Mouse (Mus musculus): Measurements from ENCODE around the gene Armc12. TPM values are rescaled to one million over a fixed set of nuclear protein-coding genes. Genes with fewer than 3 reads are reported as not detected.

Armc12 gene
- polyA plus RNA-seq, 1 experiment from 2014 or later = not detected

GRCm38 (mm10) chr17:28495832-28496231 lies 34.8 kb upstream of the Armc12 start:
- Histone ChIP-seq H3K9ac (ENCODE audit: low read depth, low read length) (no peak overlapping the region), H3K4me1 (ENCODE audit: control insufficient read depth, low read depth, low read length) (no peaks in the 10 kb centered on the region), H3K4me2 (ENCODE audit: low read depth, low read length) (no peak overlapping the region), H3K4me3 (ENCODE audit: low read depth, low read length) (no peak overlapping the region), H3K9me3 (replicated peaks; ENCODE audit: control insufficient read depth, low read length) (no peaks in the 10 kb centered on the region), H3K36me3 (ENCODE audit: control insufficient read depth, insufficient read depth) (no peaks in the 10 kb centered on the region), H3K27me3 (ENCODE audit: control insufficient read depth, insufficient read depth, low read depth, low read length) (no peaks in the 10 kb centered on the region), H3K27ac (ENCODE audit: low read length) (no peak overlapping the region)
- no peak for ATAC-seq (ENCODE audit: low read depth)
- WGBS (ENCODE audit: insufficient replicate concordance) = 72% methylated on average over 8 of the region's 8 CpGs

- H3K4me2 ChIP-seq (ENCODE audit: low read depth, low read length) = no peak overlapping the region
- no peaks in the 10 kb centered on the region for H3K9me3 ChIP-seq (replicated peaks; ENCODE audit: control insufficient read depth, low read length)
- H3K27me3 ChIP-seq (ENCODE audit: control insufficient read depth, insufficient read depth, low read depth, low read length) = no peaks in the 10 kb centered on the region
- ATAC-seq (ENCODE audit: low read depth) = no peak
- no peaks in the 10 kb centered on the region for H3K4me1 ChIP-seq (ENCODE audit: control insufficient read depth, low read depth, low read length)
- no peak overlapping the region for H3K9ac ChIP-seq (ENCODE audit: low read depth, low read length)
- H3K4me3 ChIP-seq (ENCODE audit: low read depth, low read length) = no peak overlapping the region
- 55% methylated on average over 2 of the region's 2 CpGs for WGBS (ENCODE audit: insufficient replicate concordance)
- no peaks in the 10 kb centered on the region for H3K36me3 ChIP-seq (ENCODE audit: control insufficient read depth, insufficient read depth)
- no peak overlapping the region for H3K27ac ChIP-seq (ENCODE audit: low read length)
These were observed 31.4 kb upstream of the Armc12 start for GRCm38 (mm10) chr17:28499190-28499589.

GRCm38 (mm10) chr17:28500465-28500864 lies 30.1 kb upstream of the Armc12 start:
- 43% methylated on average over 3 of the region's 3 CpGs for WGBS (ENCODE audit: insufficient replicate concordance)
- no peak overlapping the region for H3K4me3 ChIP-seq (ENCODE audit: low read depth, low read length)
- H3K36me3 ChIP-seq (ENCODE audit: control insufficient read depth, insufficient read depth) = no peaks in the 10 kb centered on the region
- H3K27me3 ChIP-seq (ENCODE audit: control insufficient read depth, insufficient read depth, low read depth, low read length) = no peaks in the 10 kb centered on the region
- no peak overlapping the region for H3K4me2 ChIP-seq (ENCODE audit: low read depth, low read length)
- no peaks in the 10 kb centered on the region for H3K9me3 ChIP-seq (replicated peaks; ENCODE audit: control insufficient read depth, low read length)
- ATAC-seq (ENCODE audit: low read depth) = no peak
- no peak overlapping the region for H3K9ac ChIP-seq (ENCODE audit: low read depth, low read length)
- H3K27ac ChIP-seq (ENCODE audit: low read length) = no peak overlapping the region
- no peaks in the 10 kb centered on the region for H3K4me1 ChIP-seq (ENCODE audit: control insufficient read depth, low read depth, low read length)

GRCm38 (mm10) chr17:28502196-28502821 lies 28.3 kb upstream of the Armc12 start:
- H3K9me3 ChIP-seq (replicated peaks; ENCODE audit: control insufficient read depth, low read length) = no peaks in the 10 kb centered on the region
- H3K9ac ChIP-seq (ENCODE audit: low read depth, low read length) = no peak overlapping the region
- H3K27me3 ChIP-seq (ENCODE audit: control insufficient read depth, insufficient read depth, low read depth, low read length) = no peaks in the 10 kb centered on the region
- H3K4me2 ChIP-seq (ENCODE audit: low read depth, low read length) = no peak overlapping the region
- no peak overlapping the region for H3K4me3 ChIP-seq (ENCODE audit: low read depth, low read length)
- H3K36me3 ChIP-seq (ENCODE audit: control insufficient read depth, insufficient read depth) = no peaks in the 10 kb centered on the region
- no peak overlapping the region for H3K27ac ChIP-seq (ENCODE audit: low read length)
- no peaks in the 10 kb centered on the region for H3K4me1 ChIP-seq (ENCODE audit: control insufficient read depth, low read depth, low read length)
- WGBS (ENCODE audit: insufficient replicate concordance) = 27% methylated on average over 7 of the region's 7 CpGs
- ATAC-seq (ENCODE audit: low read depth) = no peak

GRCm38 (mm10) chr17:28504182-28504581 lies 26.4 kb upstream of the Armc12 start:
- ATAC-seq (ENCODE audit: low read depth) = no peak
- H3K4me3 ChIP-seq (ENCODE audit: low read depth, low read length) = no peak overlapping the region

GRCm38 (mm10) chr17:28505591-28505990 lies 25.0 kb upstream of the Armc12 start:
- H3K36me3 ChIP-seq (ENCODE audit: control insufficient read depth, insufficient read depth) = no peaks in the 10 kb centered on the region
- H3K27ac ChIP-seq (ENCODE audit: low read length) = no peak overlapping the region
- ATAC-seq (ENCODE audit: low read depth) = no peak
- no peaks in the 10 kb centered on the region for H3K9me3 ChIP-seq (replicated peaks; ENCODE audit: control insufficient read depth, low read length)
- 72% methylated on average over 4 of the region's 4 CpGs for WGBS (ENCODE audit: insufficient replicate concordance)
- no peak overlapping the region for H3K4me2 ChIP-seq (ENCODE audit: low read depth, low read length)
- H3K27me3 ChIP-seq (ENCODE audit: control insufficient read depth, insufficient read depth, low read depth, low read length) = no peaks in the 10 kb centered on the region
- H3K4me1 ChIP-seq (ENCODE audit: control insufficient read depth, low read depth, low read length) = no peaks in the 10 kb centered on the region; the same call in 1 of the 2 replicates
- no peak overlapping the region for H3K9ac ChIP-seq (ENCODE audit: low read depth, low read length)
- no peak overlapping the region for H3K4me3 ChIP-seq (ENCODE audit: low read depth, low read length)

More at GRCm38 (mm10) chr17:28504182-28504581, 26.4 kb upstream of the Armc12 start:
- 48% methylated on average over 6 of the region's 6 CpGs for WGBS (ENCODE audit: insufficient replicate concordance)
- Histone ChIP-seq H3K36me3 (ENCODE audit: control insufficient read depth, insufficient read depth) (no peaks in the 10 kb centered on the region), H3K9ac (ENCODE audit: low read depth, low read length) (no peak overlapping the region), H3K9me3 (replicated peaks; ENCODE audit: control insufficient read depth, low read length) (no peaks in the 10 kb centered on the region), H3K27ac (ENCODE audit: low read length) (no peak overlapping the region), H3K4me1 (ENCODE audit: control insufficient read depth, low read depth, low read length) (no peaks in the 10 kb centered on the region), H3K4me2 (ENCODE audit: low read depth, low read length) (no peak overlapping the region), H3K27me3 (ENCODE audit: control insufficient read depth, insufficient read depth, low read depth, low read length) (no peaks in the 10 kb centered on the region)

GRCm38 (mm10) chr17:28506895-28507294 lies 23.7 kb upstream of the Armc12 start:
- 37% methylated on average over 4 of the region's 5 CpGs for WGBS (ENCODE audit: insufficient replicate concordance)
- Histone ChIP-seq H3K4me2 (ENCODE audit: low read depth, low read length) (no peak overlapping the region), H3K27ac (ENCODE audit: low read length) (no peak overlapping the region), H3K4me1 (ENCODE audit: control insufficient read depth, low read depth, low read length) (peaks cover 6% of the 10 kb centered on the region), H3K36me3 (ENCODE audit: control insufficient read depth, insufficient read depth) (no peaks in the 10 kb centered on the region), H3K4me3 (ENCODE audit: low read depth, low read length) (no peak overlapping the region), H3K9me3 (replicated peaks; ENCODE audit: control insufficient read depth, low read length) (no peaks in the 10 kb centered on the region), H3K9ac (ENCODE audit: low read depth, low read length) (no peak overlapping the region), H3K27me3 (ENCODE audit: control insufficient read depth, insufficient read depth, low read depth, low read length) (no peaks in the 10 kb centered on the region)
- no peak for ATAC-seq (ENCODE audit: low read depth)

GRCm38 (mm10) chr17:28507496-28507895 lies 23.1 kb upstream of the Armc12 start:
- 17% methylated on average over 5 of the region's 5 CpGs for WGBS (ENCODE audit: insufficient replicate concordance)
- peaks cover 12% of the 10 kb centered on the region for H3K4me1 ChIP-seq (ENCODE audit: control insufficient read depth, low read depth, low read length)
- H3K4me3 ChIP-seq (ENCODE audit: low read depth, low read length) = no peak overlapping the region
- no peaks in the 10 kb centered on the region for H3K9me3 ChIP-seq (replicated peaks; ENCODE audit: control insufficient read depth, low read length)
- H3K36me3 ChIP-seq (ENCODE audit: control insufficient read depth, insufficient read depth) = no peaks in the 10 kb centered on the region
- H3K27me3 ChIP-seq (ENCODE audit: control insufficient read depth, insufficient read depth, low read depth, low read length) = no peaks in the 10 kb centered on the region
- H3K4me2 ChIP-seq (ENCODE audit: low read depth, low read length) = no peak overlapping the region
- no peak overlapping the region for H3K27ac ChIP-seq (ENCODE audit: low read length)
- no peak overlapping the region for H3K9ac ChIP-seq (ENCODE audit: low read depth, low read length)
- ATAC-seq (ENCODE audit: low read depth) = no peak

GRCm38 (mm10) chr17:28510445-28511342 lies 19.9 kb upstream of the Armc12 start:
- H3K27me3 ChIP-seq (ENCODE audit: control insufficient read depth, insufficient read depth, low read depth, low read length) = no peaks in the 10 kb centered on the region
- H3K36me3 ChIP-seq (ENCODE audit: control insufficient read depth, insufficient read depth) = no peaks in the 10 kb centered on the region
- H3K4me2 ChIP-seq (ENCODE audit: low read depth, low read length) = peak overlapping the region; percentile 42
- no peak overlapping the region for H3K27ac ChIP-seq (ENCODE audit: low read length)
- WGBS (ENCODE audit: insufficient replicate concordance) = 7% methylated on average over 28 of the region's 28 CpGs
- peak overlapping the region; percentile 19; the same call in 1 of the 2 replicates for H3K4me3 ChIP-seq (ENCODE audit: low read depth, low read length)
- no peak overlapping the region; the same call in 1 of the 2 replicates for H3K9ac ChIP-seq (ENCODE audit: low read depth, low read length)
- H3K4me1 ChIP-seq (ENCODE audit: control insufficient read depth, low read depth, low read length) = peaks cover 29% of the 10 kb centered on the region
- ATAC-seq (ENCODE audit: low read depth) = no peak
- H3K9me3 ChIP-seq (replicated peaks; ENCODE audit: control insufficient read depth, low read length) = no peaks in the 10 kb centered on the region

All from liver, embryonic 16.5 days (tissue).